Mouse (Mus musculus): ENCODE data around the gene Dlgap4. TPM values are rescaled to one million over a fixed set of nuclear protein-coding genes. Genes with fewer than 3 reads are reported as not detected.

Gene Dlgap4
- 10.4 TPM for polyA plus RNA-seq (2014; fragmentation: Illumina TruSeq; extraction: RNeasy Lipid Tissue Mini Kit (QIAGEN cat#74804))

DNA sequence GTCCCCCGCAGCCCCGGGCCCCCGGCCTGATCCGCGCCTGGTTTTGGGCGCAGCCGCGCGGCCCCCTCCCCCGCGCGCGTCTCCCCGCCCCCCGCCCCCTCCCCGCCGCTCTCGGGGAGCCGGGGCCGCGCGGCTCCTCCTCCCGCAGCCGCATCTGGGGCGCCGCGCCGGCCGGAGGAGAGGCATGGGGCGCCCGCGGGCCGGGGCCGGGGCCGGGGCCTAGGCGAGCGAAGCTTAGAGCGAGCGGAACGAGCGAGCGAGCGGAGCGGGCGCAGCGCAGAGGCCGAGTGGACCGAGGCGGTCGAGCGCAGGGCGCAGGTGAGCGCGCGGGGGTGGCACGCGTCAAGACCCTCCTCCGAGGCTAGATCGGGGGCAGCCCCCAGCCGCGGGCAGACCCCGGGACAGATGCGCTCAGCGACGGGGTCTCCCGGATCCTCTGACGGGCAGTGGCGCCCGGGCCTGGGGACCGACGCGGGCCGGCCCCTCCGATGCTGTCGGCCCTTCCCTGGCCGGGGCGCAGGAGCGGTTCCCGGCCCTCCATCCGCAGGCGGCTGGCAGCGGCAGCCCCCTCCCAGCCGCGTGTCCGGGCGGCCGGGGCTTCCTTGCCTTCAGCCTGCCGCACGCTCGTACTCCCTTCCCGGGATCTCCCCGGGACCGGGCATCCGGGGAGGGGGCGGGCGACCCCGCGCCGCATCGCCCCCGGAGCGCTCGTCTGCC, at the start of gene Dlgap4:
Dlgap4 (plus strand) TSS at position 165 of the 717 bp plus-strand sequence.

DNA sequence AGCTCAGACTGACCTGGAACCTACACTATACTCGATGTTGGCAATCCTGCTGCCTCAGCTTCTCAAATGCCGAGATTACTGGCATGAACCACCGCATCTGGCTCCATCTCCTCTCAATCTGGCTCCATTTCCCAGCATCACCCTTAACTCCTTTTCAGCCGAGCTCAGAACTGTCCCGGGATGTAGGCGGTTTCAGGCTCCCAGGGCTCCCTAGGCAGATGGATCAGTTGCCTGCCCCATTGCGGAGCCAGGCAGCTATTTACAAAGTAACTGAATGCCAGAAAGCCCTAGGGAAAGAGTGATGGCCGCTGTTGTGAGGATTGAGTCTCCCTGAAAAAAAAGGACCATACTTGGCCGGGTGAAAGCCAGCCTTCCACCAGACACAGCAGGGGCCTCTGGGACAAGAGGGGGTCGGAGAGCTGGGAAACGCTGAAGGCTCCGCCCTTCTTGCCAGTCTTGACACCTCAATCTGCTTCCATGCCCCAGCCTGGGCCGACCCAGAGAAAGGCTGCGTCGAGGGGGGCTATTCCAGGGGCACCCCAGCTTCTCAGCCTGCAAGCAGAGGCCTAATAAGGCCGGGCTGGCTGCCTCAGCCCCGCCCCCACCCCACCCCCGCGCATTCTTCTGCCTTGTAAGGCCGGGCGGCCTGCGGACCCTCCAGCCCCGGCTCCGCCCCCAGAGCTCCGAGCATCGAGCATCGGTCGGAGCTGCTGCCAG, 161.4 kb downstream of the Dlgap4 start, which contains the start of gene Myl9:
Myl9 (plus strand) TSS at position 683 of the 717 bp plus-strand sequence.

Other genes starting within 250 kb of the Dlgap4 start
- gene Epb41l1, start 192.8 kb upstream of the Dlgap4 start, polyA plus RNA-seq (2014; fragmentation: Illumina TruSeq; extraction: RNeasy Lipid Tissue Mini Kit (QIAGEN cat#74804)): 7.3 TPM
- 5.6 TPM for gene Aar2, start 66.1 kb upstream of the Dlgap4 start, polyA plus RNA-seq (2014; fragmentation: Illumina TruSeq; extraction: RNeasy Lipid Tissue Mini Kit (QIAGEN cat#74804))
- 19.7 TPM for gene Myl9, start 161.7 kb downstream of the Dlgap4 start, polyA plus RNA-seq (2014; fragmentation: Illumina TruSeq; extraction: RNeasy Lipid Tissue Mini Kit (QIAGEN cat#74804))
- gene Tgif2, start 226.3 kb downstream of the Dlgap4 start, polyA plus RNA-seq (2014; fragmentation: Illumina TruSeq; extraction: RNeasy Lipid Tissue Mini Kit (QIAGEN cat#74804)): 9.9 TPM
- 0.94 TPM for gene 4930518I15Rik, start 244.2 kb downstream of the Dlgap4 start, polyA plus RNA-seq (2014; fragmentation: Illumina TruSeq; extraction: RNeasy Lipid Tissue Mini Kit (QIAGEN cat#74804))
- gene Rab5if, start 249.4 kb downstream of the Dlgap4 start, polyA plus RNA-seq (2014; fragmentation: Illumina TruSeq; extraction: RNeasy Lipid Tissue Mini Kit (QIAGEN cat#74804)): 113 TPM